Mouse (Mus musculus): Measurements from ENCODE around the gene Trip10. TPM values are rescaled to one million over a fixed set of nuclear protein-coding genes. Genes with fewer than 3 reads are reported as not detected.
A peak's percentile ranks its signal among the peaks of the same experiment; 100 is the strongest.
"Not testable (repeated sequence)": the region's sequence is repeated elsewhere in the genome, so short reads cannot be mapped to it uniquely, and the experiment has no call there.

Trip10 gene
- polyA plus RNA-seq, 1 experiment from 2014 or later = 47.8 TPM

DNA sequence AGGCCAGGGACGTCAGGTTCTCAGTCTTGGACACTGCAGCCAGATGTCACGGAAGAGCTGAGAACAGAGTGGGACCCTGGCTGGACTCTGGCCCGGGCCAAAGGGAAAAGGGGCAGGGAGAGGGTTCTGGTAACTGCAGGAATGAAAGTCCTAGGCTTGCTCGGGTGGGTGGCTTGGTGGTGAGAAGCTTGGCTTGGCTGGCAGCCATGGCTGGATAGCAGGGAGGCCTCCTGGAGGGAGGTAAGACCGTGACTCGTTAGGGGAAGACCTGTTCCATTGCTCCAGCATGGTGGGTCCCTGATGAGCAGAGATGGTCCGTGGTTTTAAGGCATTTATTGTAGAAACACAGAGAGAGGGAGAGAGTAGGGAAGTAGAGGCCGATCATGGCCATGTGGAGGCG is 22.0 kb downstream of the Trip10 start:
- Histone ChIP-seq H3K4me3 (ENCODE audit: low read length) (no peak overlapping the region), H3K4me1 (ENCODE audit: control insufficient read depth, insufficient read depth, low read length) (peaks cover 9% of the 10 kb centered on the region), H3K4me2 (ENCODE audit: low read depth, low read length) (no peak overlapping the region), H3K9me3 (replicated peaks; ENCODE audit: control insufficient read depth, low read length) (no peaks in the 10 kb centered on the region), H3K27me3 (ENCODE audit: control insufficient read depth, insufficient read depth, low read length) (no peaks in the 10 kb centered on the region; the same call in 1 of the 2 replicates), H3K9ac (ENCODE audit: low read length) (no peak overlapping the region), H3K36me3 (ENCODE audit: control insufficient read depth, insufficient read depth) (no peaks in the 10 kb centered on the region), H3K27ac (ENCODE audit: low read length) (no peak overlapping the region)
- 54% methylated on average over 9 of the region's 9 CpGs for WGBS
- no peak for ATAC-seq (replicated peaks; ENCODE audit: extremely low read depth, insufficient read depth, low FRiP score)

DNA sequence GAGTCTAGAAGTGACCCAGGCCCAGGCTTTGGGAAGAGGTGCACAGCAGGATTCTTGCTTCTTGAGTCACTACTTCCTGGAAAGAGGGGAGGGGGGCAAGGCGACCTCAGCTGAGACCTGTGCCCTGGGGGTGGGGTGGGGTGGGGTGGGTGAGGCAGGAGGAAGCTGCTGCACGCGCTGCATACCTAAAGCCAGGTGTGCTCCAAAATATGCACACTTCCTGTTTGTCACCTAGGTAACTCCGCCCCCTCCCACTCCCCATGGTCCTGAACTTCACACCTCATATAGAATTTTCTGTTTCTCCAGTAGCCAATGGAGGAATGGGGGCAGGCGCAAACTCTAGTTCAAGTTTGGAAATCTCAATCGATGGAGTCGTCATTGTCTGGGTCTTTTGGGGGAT is 24.6 kb downstream of the Trip10 start:
- Histone ChIP-seq H3K4me3 (ENCODE audit: low read length) (no peak overlapping the region), H3K27me3 (ENCODE audit: control insufficient read depth, insufficient read depth, low read length) (peaks cover 4% of the 10 kb centered on the region; the same call in 1 of the 2 replicates), H3K36me3 (ENCODE audit: control insufficient read depth, insufficient read depth) (no peaks in the 10 kb centered on the region), H3K9me3 (replicated peaks; ENCODE audit: control insufficient read depth, low read length) (no peaks in the 10 kb centered on the region), H3K9ac (ENCODE audit: low read length) (no peak overlapping the region), H3K27ac (ENCODE audit: low read length) (no peak overlapping the region), H3K4me1 (ENCODE audit: control insufficient read depth, insufficient read depth, low read length) (peaks cover 11% of the 10 kb centered on the region), H3K4me2 (ENCODE audit: low read depth, low read length) (no peak overlapping the region)
- 35% methylated on average over 7 of the region's 7 CpGs for WGBS
- ATAC-seq (replicated peaks; ENCODE audit: extremely low read depth, insufficient read depth, low FRiP score) = no peak

DNA sequence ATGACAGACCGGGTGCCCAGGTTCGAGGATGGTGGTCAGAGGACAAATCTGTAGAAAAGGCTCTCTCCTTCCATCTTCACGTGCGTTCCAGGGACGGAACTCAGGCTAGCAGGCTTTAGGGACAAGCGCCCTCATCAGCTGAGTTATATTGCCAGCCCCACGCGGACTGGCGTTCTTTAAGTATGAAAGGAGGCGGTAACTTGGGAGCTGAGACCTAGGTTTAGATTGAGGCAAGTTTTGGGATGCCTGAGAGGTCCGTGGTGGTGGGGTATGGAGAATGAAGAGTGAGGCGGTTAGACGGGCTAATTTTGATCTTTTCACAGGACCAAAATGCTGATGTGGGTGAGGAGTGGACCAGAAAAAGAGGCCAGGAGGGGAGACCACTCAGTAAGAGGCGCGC is 25.4 kb downstream of the Trip10 start:
- peaks cover 4% of the 10 kb centered on the region; the same call in 1 of the 2 replicates for H3K27me3 ChIP-seq (ENCODE audit: control insufficient read depth, insufficient read depth, low read length)

DNA sequence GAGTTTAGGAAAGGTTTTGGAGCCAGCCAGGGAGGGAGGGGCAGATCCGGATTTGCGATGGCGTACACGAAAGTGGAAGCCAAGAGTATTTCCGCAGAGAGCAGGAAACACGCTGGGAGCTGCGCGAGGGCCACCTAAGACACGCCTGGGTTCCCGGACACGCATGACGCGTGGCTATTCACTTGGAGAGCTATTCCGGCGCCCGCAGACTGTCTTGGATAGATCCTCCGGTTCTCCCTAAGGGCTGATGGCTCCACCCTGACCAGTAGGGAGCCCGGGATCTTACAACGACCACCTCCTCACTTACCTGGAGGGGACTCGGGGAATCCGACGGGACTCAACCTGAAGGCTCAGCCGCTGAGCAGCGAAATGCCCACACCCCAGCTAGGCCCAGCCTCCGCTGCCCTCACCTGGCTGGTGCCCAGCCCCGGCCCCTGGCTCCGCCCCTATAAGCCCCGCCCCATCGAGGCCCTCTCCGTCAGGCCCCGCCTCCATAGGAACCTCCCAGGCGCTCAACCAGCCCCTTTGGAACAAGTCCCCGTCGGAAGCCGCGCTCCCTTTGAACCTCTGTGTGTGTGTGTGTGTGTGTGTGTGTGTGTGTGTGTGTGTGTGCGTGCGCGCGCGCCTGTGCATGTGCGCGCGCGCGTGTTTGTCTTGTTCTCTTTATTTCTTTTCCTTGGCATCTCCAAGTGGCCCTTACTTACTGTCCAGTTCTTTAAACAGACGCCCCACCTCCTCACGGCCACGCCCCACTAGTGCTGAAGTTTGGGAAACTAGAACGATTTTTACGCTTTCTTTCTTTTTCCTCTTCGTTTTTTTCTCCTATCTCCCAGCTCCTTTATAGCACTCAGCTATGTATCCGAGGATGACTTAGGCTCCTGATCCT is 26.1 kb downstream of the Trip10 start:
- ATAC-seq (replicated peaks; ENCODE audit: extremely low read depth, insufficient read depth, low FRiP score) = peak; percentile 79
- H3K27ac ChIP-seq (ENCODE audit: low read length) = peak overlapping the region; percentile 51; the same call in 1 of the 2 replicates

More for the DNA sequence above, 25.4 kb downstream of the Trip10 start:
- Histone ChIP-seq H3K9ac (ENCODE audit: low read length) (peak overlapping the region; percentile 70), H3K9me3 (replicated peaks; ENCODE audit: control insufficient read depth, low read length) (no peaks in the 10 kb centered on the region), H3K4me1 (ENCODE audit: control insufficient read depth, insufficient read depth, low read length) (peaks cover 11% of the 10 kb centered on the region), H3K4me2 (ENCODE audit: low read depth, low read length) (peak overlapping the region; percentile 65), H3K36me3 (ENCODE audit: control insufficient read depth, insufficient read depth) (no peaks in the 10 kb centered on the region), H3K27ac (ENCODE audit: low read length) (no peak overlapping the region), H3K4me3 (ENCODE audit: low read length) (peak overlapping the region; percentile 70)
- 6% methylated on average over 15 of the region's 15 CpGs for WGBS
- ATAC-seq (replicated peaks; ENCODE audit: extremely low read depth, insufficient read depth, low FRiP score) = no peak

DNA sequence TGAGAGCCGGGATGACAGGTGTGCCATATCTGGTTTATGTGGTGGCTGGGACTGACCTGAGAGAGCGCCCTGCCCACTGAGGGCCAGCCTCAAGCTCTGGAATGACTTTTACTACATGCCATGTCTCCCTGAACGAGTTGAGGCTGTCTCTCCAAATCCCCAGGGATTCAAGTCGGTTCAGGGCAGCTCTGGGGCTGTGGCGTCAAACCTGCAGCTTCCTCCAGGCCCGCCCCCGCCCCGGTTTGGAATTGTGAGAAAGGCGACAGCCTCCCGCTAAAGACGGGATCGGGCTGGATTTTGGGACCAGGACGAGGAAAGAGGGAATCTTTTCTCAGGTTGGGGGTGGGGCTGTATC is 26.7 kb downstream of the Trip10 start:
- peak overlapping the region; percentile 70 for H3K4me3 ChIP-seq (ENCODE audit: low read length)
- peak overlapping the region; percentile 65 for H3K4me2 ChIP-seq (ENCODE audit: low read depth, low read length)
- no peak overlapping the region for H3K27ac ChIP-seq (ENCODE audit: low read length)
- H3K27me3 ChIP-seq (ENCODE audit: control insufficient read depth, insufficient read depth, low read length) = peaks cover 7% of the 10 kb centered on the region
- peaks cover 11% of the 10 kb centered on the region for H3K4me1 ChIP-seq (ENCODE audit: control insufficient read depth, insufficient read depth, low read length)
- H3K36me3 ChIP-seq (ENCODE audit: control insufficient read depth, insufficient read depth) = no peaks in the 10 kb centered on the region
- H3K9ac ChIP-seq (ENCODE audit: low read length) = peak overlapping the region; percentile 70
- no peak for ATAC-seq (replicated peaks; ENCODE audit: extremely low read depth, insufficient read depth, low FRiP score)
- WGBS = 2% methylated on average over 13 of the region's 13 CpGs
- no peaks in the 10 kb centered on the region for H3K9me3 ChIP-seq (replicated peaks; ENCODE audit: control insufficient read depth, low read length)

More for the DNA sequence above, 26.1 kb downstream of the Trip10 start:
- Histone ChIP-seq H3K4me3 (ENCODE audit: low read length) (peak overlapping the region; percentile 70), H3K4me2 (ENCODE audit: low read depth, low read length) (peak overlapping the region; percentile 65), H3K4me1 (ENCODE audit: control insufficient read depth, insufficient read depth, low read length) (peaks cover 11% of the 10 kb centered on the region), H3K36me3 (ENCODE audit: control insufficient read depth, insufficient read depth) (no peaks in the 10 kb centered on the region), H3K9me3 (replicated peaks; ENCODE audit: control insufficient read depth, low read length) (no peaks in the 10 kb centered on the region), H3K27me3 (ENCODE audit: control insufficient read depth, insufficient read depth, low read length) (peaks cover 7% of the 10 kb centered on the region), H3K9ac (ENCODE audit: low read length) (peak overlapping the region; percentile 70)
- WGBS = under 1% methylated on average over 52 of the region's 53 CpGs

DNA sequence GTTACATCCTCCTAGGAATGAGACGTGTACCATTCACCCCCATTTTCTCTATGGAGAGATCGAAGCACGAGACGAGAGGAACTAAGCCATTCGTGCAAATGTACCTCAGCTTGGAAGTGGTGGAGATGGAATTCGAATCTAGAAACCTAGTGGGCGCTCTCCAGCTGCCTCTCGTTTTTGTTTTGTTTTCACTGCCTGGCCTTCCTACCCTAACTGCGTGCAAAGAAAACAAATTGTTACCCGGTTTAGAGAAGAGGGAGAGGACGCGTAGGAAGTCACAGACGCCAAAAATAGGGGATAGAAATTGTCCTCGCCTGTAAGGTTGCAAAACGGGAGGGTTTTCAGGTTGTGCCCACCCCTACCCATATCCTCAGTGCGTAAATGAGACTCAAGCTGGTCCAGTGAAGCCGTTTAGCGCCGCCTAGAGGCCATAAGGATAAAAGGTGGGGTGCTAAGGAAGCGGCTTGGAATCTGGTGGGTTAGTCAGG is 27.4 kb downstream of the Trip10 start:
- Histone ChIP-seq H3K4me3 (ENCODE audit: low read length) (peak overlapping the region; percentile 70), H3K4me2 (ENCODE audit: low read depth, low read length) (peak overlapping the region; percentile 65), H3K9me3 (replicated peaks; ENCODE audit: control insufficient read depth, low read length) (no peaks in the 10 kb centered on the region), H3K27ac (ENCODE audit: low read length) (peak overlapping the region; percentile 24; the same call in 1 of the 2 replicates), H3K27me3 (ENCODE audit: control insufficient read depth, insufficient read depth, low read length) (peaks cover 7% of the 10 kb centered on the region), H3K36me3 (ENCODE audit: control insufficient read depth, insufficient read depth) (no peaks in the 10 kb centered on the region), H3K9ac (ENCODE audit: low read length) (peak overlapping the region; percentile 70), H3K4me1 (ENCODE audit: control insufficient read depth, insufficient read depth, low read length) (peaks cover 11% of the 10 kb centered on the region)
- ATAC-seq (replicated peaks; ENCODE audit: extremely low read depth, insufficient read depth, low FRiP score) = 0 out of 2 replicates have a peak, but pooled peaks have one; percentile 25
- WGBS = under 1% methylated on average over 20 of the region's 20 CpGs

DNA sequence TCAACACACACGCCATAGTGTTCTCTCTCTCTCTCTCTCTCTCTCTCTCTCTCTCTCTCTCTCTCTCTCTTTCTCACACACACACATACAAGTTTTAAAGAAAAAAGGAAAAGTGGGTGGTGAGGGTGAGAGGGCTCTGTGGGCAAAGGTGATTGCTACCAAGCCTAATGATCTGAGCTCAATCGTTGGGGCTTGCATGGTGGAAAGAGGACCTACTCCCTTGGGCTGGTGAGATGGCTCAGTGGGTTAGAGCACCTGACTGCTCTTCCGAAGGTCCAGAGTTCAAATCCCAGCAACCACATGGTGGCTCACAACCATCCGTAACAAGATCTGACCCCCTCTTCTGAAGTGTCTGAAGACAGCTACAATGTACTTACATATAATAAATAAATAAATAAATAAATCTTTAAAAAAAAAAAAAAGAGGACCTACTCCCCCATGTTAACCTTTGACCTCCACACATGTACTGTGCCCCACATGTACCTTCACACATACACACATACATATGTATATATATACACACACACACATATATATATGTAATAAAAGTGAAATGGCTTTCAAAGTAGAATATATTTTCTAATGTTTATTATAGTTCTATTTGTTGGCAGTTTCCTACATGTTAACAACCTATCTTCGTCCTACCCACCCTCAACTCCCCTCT is 28.5 kb downstream of the Trip10 start:
- not testable (repeated sequence) for H3K27ac ChIP-seq (ENCODE audit: low read length); H3K9ac ChIP-seq (ENCODE audit: low read length); H3K9me3 ChIP-seq (replicated peaks; ENCODE audit: control insufficient read depth, low read length); H3K4me3 ChIP-seq (ENCODE audit: low read length); H3K27me3 ChIP-seq (ENCODE audit: control insufficient read depth, insufficient read depth, low read length); ATAC-seq (replicated peaks; ENCODE audit: extremely low read depth, insufficient read depth, low FRiP score); H3K36me3 ChIP-seq (ENCODE audit: control insufficient read depth, insufficient read depth); H3K4me2 ChIP-seq (ENCODE audit: low read depth, low read length)
- H3K4me1 ChIP-seq (ENCODE audit: control insufficient read depth, insufficient read depth, low read length) = peaks cover 11% of the 10 kb centered on the region
- WGBS = 79% methylated on average over 4 of the region's 5 CpGs

DNA sequence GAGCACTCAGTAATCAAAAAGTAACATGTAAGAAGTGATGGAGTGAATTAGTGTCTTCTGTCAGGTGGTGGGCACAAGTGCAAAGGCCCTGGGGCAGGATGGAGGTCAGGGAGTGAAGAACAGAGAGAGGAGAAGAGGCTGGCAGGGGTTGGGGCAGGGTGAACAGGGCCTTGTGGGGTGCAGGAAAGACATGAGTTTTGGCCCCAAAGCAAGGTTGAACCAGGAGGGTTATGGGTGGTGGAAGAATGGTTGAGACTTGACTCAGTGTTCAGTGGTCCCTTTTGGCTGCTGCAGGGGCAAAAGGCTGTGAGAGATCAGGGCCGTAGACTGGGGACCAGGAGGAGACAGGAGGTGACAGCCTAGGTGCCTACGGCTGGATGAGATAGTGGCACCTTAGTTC is 29.3 kb downstream of the Trip10 start:
- ATAC-seq (replicated peaks; ENCODE audit: extremely low read depth, insufficient read depth, low FRiP score) = no peak
- Histone ChIP-seq H3K36me3 (ENCODE audit: control insufficient read depth, insufficient read depth) (no peaks in the 10 kb centered on the region), H3K4me3 (ENCODE audit: low read length) (no peak overlapping the region), H3K27ac (ENCODE audit: low read length) (no peak overlapping the region; the same call in 1 of the 2 replicates), H3K4me2 (ENCODE audit: low read depth, low read length) (no peak overlapping the region), H3K9ac (ENCODE audit: low read length) (no peak overlapping the region), H3K27me3 (ENCODE audit: control insufficient read depth, insufficient read depth, low read length) (peaks cover 7% of the 10 kb centered on the region), H3K4me1 (ENCODE audit: control insufficient read depth, insufficient read depth, low read length) (peaks cover 11% of the 10 kb centered on the region), H3K9me3 (replicated peaks; ENCODE audit: control insufficient read depth, low read length) (no peaks in the 10 kb centered on the region)
- 76% methylated on average over 2 of the region's 2 CpGs for WGBS
